Mouse (Mus musculus): ENCODE results near the gene Xpnpep1. TPM values are rescaled to one million over a fixed set of nuclear protein-coding genes. Genes with fewer than 3 reads are reported as not detected.

Gene Xpnpep1
- polyA plus RNA-seq, 1 experiment from 2014 or later: 150 TPM

GRCm38 (mm10) chr19:53077278-53077677 lies 37.3 kb upstream of the Xpnpep1 start:
- Histone ChIP-seq H3K27me3 (no peaks in the 10 kb centered on the region), H3K9ac (replicated peaks) (no peak overlapping the region), H3K9me3 (no peaks in the 10 kb centered on the region; the same call in 1 of the 2 replicates), H3K27ac (no peak overlapping the region; the same call in 1 of the 2 replicates), H3K4me2 (no peak overlapping the region), H3K36me3 (no peaks in the 10 kb centered on the region), H3K4me1 (replicated peaks) (peaks cover 69% of the 10 kb centered on the region), H3K4me3 (replicated peaks) (no peak overlapping the region)
- 93% methylated on average over 5 of the region's 5 CpGs for WGBS
- no peak for ATAC-seq (ENCODE audit: insufficient number of reproducible peaks, insufficient read depth, low FRiP score, low TSS enrichment, low read depth)

- peaks cover 69% of the 10 kb centered on the region for H3K4me1 ChIP-seq (replicated peaks)
- ATAC-seq (ENCODE audit: insufficient number of reproducible peaks, insufficient read depth, low FRiP score, low TSS enrichment, low read depth): no peak
- H3K9me3 ChIP-seq: no peaks in the 10 kb centered on the region; the same call in 1 of the 2 replicates
- no peaks in the 10 kb centered on the region for H3K27me3 ChIP-seq
- H3K4me2 ChIP-seq: no peak overlapping the region
- no peak overlapping the region for H3K9ac ChIP-seq (replicated peaks)
- H3K36me3 ChIP-seq: no peaks in the 10 kb centered on the region
- H3K4me3 ChIP-seq (replicated peaks): no peak overlapping the region
- WGBS: 67% methylated on average over 18 of the region's 18 CpGs
- H3K27ac ChIP-seq: peak overlapping the region; percentile 53
Observed at GRCm38 (mm10) chr19:53076238-53076981, 36.4 kb upstream of the Xpnpep1 start.

- Histone ChIP-seq H3K4me2 (no peak overlapping the region), H3K4me3 (replicated peaks) (no peak overlapping the region), H3K27me3 (no peaks in the 10 kb centered on the region), H3K36me3 (no peaks in the 10 kb centered on the region), H3K27ac (peak overlapping the region; percentile 53), H3K9ac (replicated peaks) (no peak overlapping the region), H3K9me3 (no peaks in the 10 kb centered on the region; the same call in 1 of the 2 replicates), H3K4me1 (replicated peaks) (peaks cover 69% of the 10 kb centered on the region)
- WGBS: 81% methylated on average over 11 of the region's 11 CpGs
- no peak for ATAC-seq (ENCODE audit: insufficient number of reproducible peaks, insufficient read depth, low FRiP score, low TSS enrichment, low read depth)
Observed at GRCm38 (mm10) chr19:53075896-53076237, 35.9 kb upstream of the Xpnpep1 start.

- Histone ChIP-seq H3K36me3 (no peaks in the 10 kb centered on the region), H3K27me3 (no peaks in the 10 kb centered on the region), H3K9ac (replicated peaks) (no peak overlapping the region), H3K9me3 (no peaks in the 10 kb centered on the region; the same call in 1 of the 2 replicates), H3K4me3 (replicated peaks) (no peak overlapping the region), H3K27ac (no peak overlapping the region), H3K4me1 (replicated peaks) (peaks cover 62% of the 10 kb centered on the region), H3K4me2 (no peak overlapping the region)
- no peak for ATAC-seq (ENCODE audit: insufficient number of reproducible peaks, insufficient read depth, low FRiP score, low TSS enrichment, low read depth)
- 88% methylated on average over 13 of the region's 13 CpGs for WGBS
Observed at GRCm38 (mm10) chr19:53074899-53075722, 35.1 kb upstream of the Xpnpep1 start.

- peaks cover 52% of the 10 kb centered on the region for H3K4me1 ChIP-seq (replicated peaks)
- no peak overlapping the region for H3K4me2 ChIP-seq
- H3K27me3 ChIP-seq: no peaks in the 10 kb centered on the region
- no peak overlapping the region for H3K27ac ChIP-seq
- ATAC-seq (ENCODE audit: insufficient number of reproducible peaks, insufficient read depth, low FRiP score, low TSS enrichment, low read depth): no peak
- no peaks in the 10 kb centered on the region; the same call in 1 of the 2 replicates for H3K9me3 ChIP-seq
- WGBS: 95% methylated on average over 4 of the region's 4 CpGs
- H3K9ac ChIP-seq (replicated peaks): no peak overlapping the region
- no peaks in the 10 kb centered on the region for H3K36me3 ChIP-seq
- H3K4me3 ChIP-seq (replicated peaks): no peak overlapping the region
Observed at GRCm38 (mm10) chr19:53073521-53073920, 33.5 kb upstream of the Xpnpep1 start.

- no peaks in the 10 kb centered on the region; the same call in 1 of the 2 replicates for H3K9me3 ChIP-seq
- no peak for ATAC-seq (ENCODE audit: insufficient number of reproducible peaks, insufficient read depth, low FRiP score, low TSS enrichment, low read depth)
- no peak overlapping the region for H3K9ac ChIP-seq (replicated peaks)
- WGBS: 87% methylated on average over 5 of the region's 5 CpGs
- no peaks in the 10 kb centered on the region for H3K27me3 ChIP-seq
- H3K36me3 ChIP-seq: no peaks in the 10 kb centered on the region
- H3K4me3 ChIP-seq (replicated peaks): no peak overlapping the region
- H3K4me2 ChIP-seq: no peak overlapping the region
- H3K4me1 ChIP-seq (replicated peaks): peaks cover 44% of the 10 kb centered on the region
- peak overlapping the region; percentile 63; the same call in 1 of the 2 replicates for H3K27ac ChIP-seq
Observed at GRCm38 (mm10) chr19:53072406-53072805, 32.4 kb upstream of the Xpnpep1 start.

GRCm38 (mm10) chr19:53071651-53072050 lies 31.6 kb upstream of the Xpnpep1 start:
- WGBS: 44% methylated on average over 5 of the region's 5 CpGs
- no peak overlapping the region for H3K9ac ChIP-seq (replicated peaks)
- peaks cover 43% of the 10 kb centered on the region for H3K4me1 ChIP-seq (replicated peaks)
- no peak overlapping the region for H3K4me3 ChIP-seq (replicated peaks)
- no peaks in the 10 kb centered on the region for H3K36me3 ChIP-seq
- no peaks in the 10 kb centered on the region; the same call in 1 of the 2 replicates for H3K9me3 ChIP-seq
- no peak overlapping the region for H3K4me2 ChIP-seq
- no peaks in the 10 kb centered on the region for H3K27me3 ChIP-seq
- H3K27ac ChIP-seq: peak overlapping the region; percentile 63
- ATAC-seq (ENCODE audit: insufficient number of reproducible peaks, insufficient read depth, low FRiP score, low TSS enrichment, low read depth): no peak

GRCm38 (mm10) chr19:53070870-53071269 lies 30.9 kb upstream of the Xpnpep1 start:
- Histone ChIP-seq H3K4me3 (replicated peaks) (no peak overlapping the region), H3K4me2 (no peak overlapping the region), H3K27ac (no peak overlapping the region), H3K9ac (replicated peaks) (no peak overlapping the region), H3K4me1 (replicated peaks) (peaks cover 43% of the 10 kb centered on the region), H3K27me3 (no peaks in the 10 kb centered on the region), H3K36me3 (no peaks in the 10 kb centered on the region), H3K9me3 (no peaks in the 10 kb centered on the region; the same call in 1 of the 2 replicates)
- ATAC-seq (ENCODE audit: insufficient number of reproducible peaks, insufficient read depth, low FRiP score, low TSS enrichment, low read depth): no peak
- 73% methylated on average over 4 of the region's 4 CpGs for WGBS

- WGBS: 53% methylated on average over 3 of the region's 3 CpGs
Observed at GRCm38 (mm10) chr19:53069451-53069850, 29.4 kb upstream of the Xpnpep1 start.

GRCm38 (mm10) chr19:53066934-53067333 lies 26.9 kb upstream of the Xpnpep1 start:
- ATAC-seq (ENCODE audit: insufficient number of reproducible peaks, insufficient read depth, low FRiP score, low TSS enrichment, low read depth): peak; percentile 57; the same call in 1 of the 2 replicates
- Histone ChIP-seq H3K4me2 (peak overlapping the region; percentile 35), H3K27ac (peak overlapping the region; percentile 53)

More at GRCm38 (mm10) chr19:53069451-53069850, 29.4 kb upstream of the Xpnpep1 start:
- Histone ChIP-seq H3K4me1 (replicated peaks) (peaks cover 46% of the 10 kb centered on the region), H3K9me3 (no peaks in the 10 kb centered on the region; the same call in 1 of the 2 replicates), H3K9ac (replicated peaks) (no peak overlapping the region), H3K27ac (no peak overlapping the region), H3K4me3 (replicated peaks) (no peak overlapping the region), H3K36me3 (no peaks in the 10 kb centered on the region), H3K27me3 (no peaks in the 10 kb centered on the region), H3K4me2 (no peak overlapping the region)
- ATAC-seq (ENCODE audit: insufficient number of reproducible peaks, insufficient read depth, low FRiP score, low TSS enrichment, low read depth): no peak

GRCm38 (mm10) chr19:53066531-53066930 lies 26.5 kb upstream of the Xpnpep1 start:
- no peak overlapping the region for H3K9ac ChIP-seq (replicated peaks)
- H3K36me3 ChIP-seq: no peaks in the 10 kb centered on the region
- ATAC-seq (ENCODE audit: insufficient number of reproducible peaks, insufficient read depth, low FRiP score, low TSS enrichment, low read depth): no peak
- peak overlapping the region; percentile 35 for H3K4me2 ChIP-seq
- H3K4me1 ChIP-seq (replicated peaks): peaks cover 35% of the 10 kb centered on the region
- peak overlapping the region; percentile 53 for H3K27ac ChIP-seq
- WGBS: 24% methylated on average over 9 of the region's 9 CpGs
- H3K27me3 ChIP-seq: no peaks in the 10 kb centered on the region
- H3K4me3 ChIP-seq (replicated peaks): no peak overlapping the region
- H3K9me3 ChIP-seq: no peaks in the 10 kb centered on the region

More at GRCm38 (mm10) chr19:53066934-53067333, 26.9 kb upstream of the Xpnpep1 start:
- Histone ChIP-seq H3K9ac (replicated peaks) (no peak overlapping the region), H3K36me3 (no peaks in the 10 kb centered on the region), H3K4me3 (replicated peaks) (no peak overlapping the region), H3K27me3 (no peaks in the 10 kb centered on the region), H3K4me1 (replicated peaks) (peaks cover 39% of the 10 kb centered on the region), H3K9me3 (no peaks in the 10 kb centered on the region)
- 24% methylated on average over 10 of the region's 10 CpGs for WGBS

All from limb, embryonic 12.5 days (tissue).